ENCODE assay signal across 10 mouse cellular contexts in genomic region chr5:21420609-21421008, GRCm38 (mm10). TPM values are rescaled to one million over a fixed set of nuclear protein-coding genes. Genes with fewer than 3 reads are reported as not detected.
A peak's percentile ranks its signal among the peaks of the same experiment; 100 is the strongest.
DNase-seq lines count a peak whose midpoint lies in the region; ATAC-seq and TF ChIP-seq lines count a peak whose summit lies in the region.
"Had no signal": no experiment of that assay in that cellular context is flagged by ENCODE, and none has a peak within 500 bp of the region (broad histone marks: within the 10 kb centered on the region; RNA-seq: fewer than 3 reads in every experiment).

No protein-coding gene starts in this region.

- no peak for TF ChIP-seq POLR2A in heart, adult 2 months (IDR thresholded peaks at IDR 0.05; ENCODE audit: insufficient read depth, low read depth, low read length)
- no peak for TF ChIP-seq POLR2A in lung, adult 2 months (IDR thresholded peaks at IDR 0.05; ENCODE audit: borderline replicate concordance, extremely low read depth, low read depth, low read length)

- no peaks in the 10 kb centered on the region; the same call in 1 of the 2 replicates for H3K36me3 ChIP-seq in heart, adult 2 months (ENCODE audit: control insufficient read depth, insufficient read depth, low read length)
- H3K36me3 ChIP-seq in heart, embryonic 11.5 days (ENCODE audit: control insufficient read depth, insufficient read depth, low read length) = no peaks in the 10 kb centered on the region
- H3K36me3 ChIP-seq: limb, embryonic 12.5 days had no signal

- intact Hi-C loops in heart, adult 2 months (cut with DNase I) = loop anchor here (2.0 to 10.0 kb wide), 4 partner anchors 94 to 536 kb away; partner anchors contain the start of genes Phtf2, Ptpn12 and Tmem60

- no peak overlapping the region for H3K4me3 ChIP-seq in heart, adult 2 months
- no peak overlapping the region for H3K4me3 ChIP-seq in heart, embryonic 11.5 days (ENCODE audit: low read depth, low read length)
- no peak overlapping the region for H3K4me3 ChIP-seq in lung, adult 2 months (replicated peaks; ENCODE audit: extremely low read depth, low read depth, low read length)
- H3K4me3 ChIP-seq: limb, embryonic 12.5 days had no signal

- H3K9me3 ChIP-seq in heart, embryonic 11.5 days (replicated peaks; ENCODE audit: control insufficient read depth, low read length) = no peaks in the 10 kb centered on the region
- H3K9me3 ChIP-seq: limb, embryonic 12.5 days had no signal

- DNase-seq in heart, adult 2 months = no peak
- no peak for DNase-seq in lung, adult 2 months
- no peak for DNase-seq in lung, adult 18-20 months
- DNase-seq in T-cell, adult 2 months (ENCODE audit: low spot score) = peak; percentile 32
- DNase-seq in retina, embryonic 14.5 days (ENCODE audit: low spot score) = peak; percentile 64
- no peak for DNase-seq in adrenal gland, adult 18-20 months (ENCODE audit: low spot score in 2 of 2)
- DNase-seq: cerebellum, adult 18-20 months had no signal

- WGBS in heart, adult 2 months = 0% methylated on average over 1 of the region's 1 CpGs
- 17% methylated on average over 1 of the region's 1 CpGs for WGBS in heart, embryonic 11.5 days (ENCODE audit: insufficient replicate concordance)
- 2% methylated on average over 1 of the region's 1 CpGs for WGBS in lung, adult 2 months

- TF ChIP-seq CTCF in heart, adult 2 months (IDR thresholded peaks at IDR 0.05) = peak; percentile 79
- peak; percentile 12; the same call in 1 of the 2 replicates for TF ChIP-seq CTCF in lung, adult 2 months (IDR thresholded peaks at IDR 0.05; ENCODE audit: insufficient read depth, low read length)

- H3K79me2 ChIP-seq in heart, adult 2 months (replicated peaks; ENCODE audit: control insufficient read depth, insufficient read depth, low read length) = no peaks in the 10 kb centered on the region; the same call in 1 of the 2 replicates

- H3K27ac ChIP-seq in heart, adult 2 months = no peak overlapping the region
- H3K27ac ChIP-seq in heart, embryonic 11.5 days (ENCODE audit: low read depth, low read length) = no peak overlapping the region
- H3K27ac ChIP-seq: limb, embryonic 12.5 days had no signal

- H3K27me3 ChIP-seq in heart, adult 2 months (ENCODE audit: control insufficient read depth, insufficient read depth, low read length) = no peaks in the 10 kb centered on the region
- H3K27me3 ChIP-seq in heart, embryonic 11.5 days (ENCODE audit: control insufficient read depth, insufficient read depth, low read length) = no peaks in the 10 kb centered on the region
- H3K27me3 ChIP-seq: limb, embryonic 12.5 days had no signal

- no peak overlapping the region for H3K4me2 ChIP-seq in heart, embryonic 11.5 days
- H3K4me2 ChIP-seq: limb, embryonic 12.5 days had no signal

- ATAC-seq in heart, embryonic 11.5 days (replicated peaks; ENCODE audit: insufficient number of reproducible peaks, low FRiP score, low TSS enrichment) = no peak
- ATAC-seq in monocyte, adult 5-6 weeks (replicated peaks; ENCODE audit: insufficient number of reproducible peaks, low FRiP score, low TSS enrichment, poor library complexity, severe bottlenecking) = no peak

- H3K9ac ChIP-seq in heart, adult 2 months (ENCODE audit: low read depth, low read length) = no peak overlapping the region
- H3K9ac ChIP-seq in heart, embryonic 11.5 days (ENCODE audit: low read depth, low read length) = no peak overlapping the region
- H3K9ac ChIP-seq: limb, embryonic 12.5 days had no signal

- no peak for TF ChIP-seq EP300 in heart, adult 2 months (IDR thresholded peaks at IDR 0.05; ENCODE audit: insufficient read depth, low read depth, low read length)

- no peaks in the 10 kb centered on the region; the same call in 1 of the 2 replicates for H3K4me1 ChIP-seq in heart, adult 2 months (ENCODE audit: control insufficient read depth, insufficient read depth, low read length)
- H3K4me1 ChIP-seq in heart, embryonic 11.5 days (ENCODE audit: control insufficient read depth, insufficient read depth, low read length) = peaks cover 2% of the 10 kb centered on the region; the same call in 1 of the 2 replicates
- H3K4me1 ChIP-seq in lung, adult 2 months (ENCODE audit: control insufficient read depth, insufficient read depth, low read length) = peaks cover 3% of the 10 kb centered on the region

RNA-seq across cellular contexts. Expression of gene Ccdc146, which starts 3.9 kb away (rescaled TPM):
- total RNA-seq in heart, adult 2 months (2021) = 1 to 10 TPM; 2.8 to 3.1 TPM
- 1.5 and 2.9 TPM in 2 replicates for polyA plus RNA-seq in heart, adult 2 months (2012; rRNA removed)
- 2.2 TPM in 2 replicates for polyA plus RNA-seq in heart, embryonic 11.5 days (2014; fragmentation: Nextera tagmentation; extraction: Ambion mirVana)
- 0.97 and 1.3 TPM in 2 replicates for polyA plus RNA-seq in lung, adult 2 months (2012; rRNA removed)
- not detected for total RNA-seq in adrenal gland, adult 18-20 months (2021)
- 0.10 to 0.32 TPM in 2 of 3 replicates, not detected in the other for total RNA-seq in monocyte, adult 5-6 weeks (2017)

RNA-seq across cellular contexts. Expression of gene Fam185a, which starts 4.1 kb away (rescaled TPM):
- 10 to 100 TPM; 18.4 to 19.9 TPM for total RNA-seq in heart, adult 2 months (2021)
- 4.5 and 6.2 TPM in 2 replicates for polyA plus RNA-seq in heart, adult 2 months (2012; rRNA removed)
- polyA plus RNA-seq in heart, embryonic 11.5 days (2014; fragmentation: Nextera tagmentation; extraction: Ambion mirVana) = 8.0 and 10.0 TPM in 2 replicates
- polyA plus RNA-seq in lung, adult 2 months (2012; rRNA removed) = 1.2 TPM in 2 replicates
- 10 to 100 TPM; 12.3 to 13.5 TPM for total RNA-seq in adrenal gland, adult 18-20 months (2021)
- total RNA-seq in monocyte, adult 5-6 weeks (2017) = 3.5 to 6.2 TPM (median 4.4 TPM) in 3 replicates

RNA-seq across cellular contexts. Expression of gene Fgl2, which starts 48.2 kb away (rescaled TPM):
- total RNA-seq in heart, adult 2 months (2021) = 10 to 100 TPM; 26.3 to 27.2 TPM
- polyA plus RNA-seq in heart, adult 2 months (2012; rRNA removed) = 16.9 and 27.0 TPM in 2 replicates
- polyA plus RNA-seq in heart, embryonic 11.5 days (2014; fragmentation: Nextera tagmentation; extraction: Ambion mirVana) = 19.9 and 31.3 TPM in 2 replicates
- 11.8 and 12.6 TPM in 2 replicates for polyA plus RNA-seq in lung, adult 2 months (2012; rRNA removed)
- total RNA-seq in adrenal gland, adult 18-20 months (2021) = 10 to 100 TPM in 1 of 2 experiments, 1 to 10 TPM in 1; 9.1 to 11.0 TPM
- total RNA-seq in monocyte, adult 5-6 weeks (2017) = 111 to 206 TPM (median 113 TPM) in 3 replicates

Comparison
In these comparisons a context has a peak if more than half of its experiments do, and no peak if none do; other contexts are left out.
1. DNase-seq: peak in T-cell, adult 2 months (single experiment) and retina, embryonic 14.5 days (single experiment); none in heart, adult 2 months (0 of 2), lung, adult 2 months (single experiment), lung, adult 18-20 months (0 of 2) and adrenal gland, adult 18-20 months (0 of 2).